Mouse (Mus musculus): ENCODE data around the gene Limch1. TPM values are rescaled to one million over a fixed set of nuclear protein-coding genes. Genes with fewer than 3 reads are reported as not detected.

The Limch1 gene
- polyA plus RNA-seq, 1 experiment from 2014 or later = 12.7 TPM

- no peaks in the 10 kb centered on the region for H3K27me3 ChIP-seq (ENCODE audit: control insufficient read depth, insufficient read depth, low read length)
- H3K36me3 ChIP-seq (ENCODE audit: control insufficient read depth, insufficient read depth, low read length) = no peaks in the 10 kb centered on the region
- H3K4me1 ChIP-seq (ENCODE audit: control insufficient read depth, insufficient read depth, low read length) = no peaks in the 10 kb centered on the region
- no peak overlapping the region for H3K4me3 ChIP-seq (ENCODE audit: low read depth, low read length)
- no peak overlapping the region for H3K4me2 ChIP-seq (replicated peaks; ENCODE audit: low read depth, low read length)
- WGBS = 27% methylated on average over 6 of the region's 6 CpGs
- no peak for ATAC-seq (ENCODE audit: insufficient number of reproducible peaks, insufficient read depth, low FRiP score, low read depth)
- H3K9me3 ChIP-seq (ENCODE audit: control insufficient read depth, low read depth, low read length) = no peaks in the 10 kb centered on the region
- no peak overlapping the region for H3K27ac ChIP-seq (ENCODE audit: low read length)
- no peak overlapping the region for H3K9ac ChIP-seq (replicated peaks; ENCODE audit: low read depth, low read length)
These were observed 89.1 kb downstream of the Limch1 start for GRCm38 (mm10) chr5:66834756-66835155.

GRCm38 (mm10) chr5:66836892-66837291 lies 91.3 kb downstream of the Limch1 start:
- ATAC-seq (ENCODE audit: insufficient number of reproducible peaks, insufficient read depth, low FRiP score, low read depth) = no peak

GRCm38 (mm10) chr5:66841971-66842370 lies 96.3 kb downstream of the Limch1 start:
- no peaks in the 10 kb centered on the region for H3K9me3 ChIP-seq (ENCODE audit: control insufficient read depth, low read depth, low read length)
- H3K27me3 ChIP-seq (ENCODE audit: control insufficient read depth, insufficient read depth, low read length) = no peaks in the 10 kb centered on the region
- H3K9ac ChIP-seq (replicated peaks; ENCODE audit: low read depth, low read length) = no peak overlapping the region
- ATAC-seq (ENCODE audit: insufficient number of reproducible peaks, insufficient read depth, low FRiP score, low read depth) = no peak
- H3K36me3 ChIP-seq (ENCODE audit: control insufficient read depth, insufficient read depth, low read length) = no peaks in the 10 kb centered on the region
- no peak overlapping the region for H3K4me2 ChIP-seq (replicated peaks; ENCODE audit: low read depth, low read length)
- H3K4me3 ChIP-seq (ENCODE audit: low read depth, low read length) = no peak overlapping the region
- no peaks in the 10 kb centered on the region for H3K4me1 ChIP-seq (ENCODE audit: control insufficient read depth, insufficient read depth, low read length)
- H3K27ac ChIP-seq (ENCODE audit: low read length) = no peak overlapping the region
- WGBS = 93% methylated on average over 2 of the region's 2 CpGs

More at GRCm38 (mm10) chr5:66836892-66837291, 91.3 kb downstream of the Limch1 start:
- Histone ChIP-seq H3K27ac (ENCODE audit: low read length) (no peak overlapping the region), H3K9ac (replicated peaks; ENCODE audit: low read depth, low read length) (no peak overlapping the region), H3K27me3 (ENCODE audit: control insufficient read depth, insufficient read depth, low read length) (no peaks in the 10 kb centered on the region), H3K9me3 (ENCODE audit: control insufficient read depth, low read depth, low read length) (no peaks in the 10 kb centered on the region), H3K4me3 (ENCODE audit: low read depth, low read length) (no peak overlapping the region), H3K4me2 (replicated peaks; ENCODE audit: low read depth, low read length) (no peak overlapping the region), H3K36me3 (ENCODE audit: control insufficient read depth, insufficient read depth, low read length) (no peaks in the 10 kb centered on the region), H3K4me1 (ENCODE audit: control insufficient read depth, insufficient read depth, low read length) (no peaks in the 10 kb centered on the region)
- WGBS = 87% methylated on average over 4 of the region's 4 CpGs

GRCm38 (mm10) chr5:66842776-66843175 lies 97.1 kb downstream of the Limch1 start:
- WGBS = 93% methylated on average over 5 of the region's 5 CpGs
- ATAC-seq (ENCODE audit: insufficient number of reproducible peaks, insufficient read depth, low FRiP score, low read depth) = no peak
- Histone ChIP-seq H3K27ac (ENCODE audit: low read length) (no peak overlapping the region), H3K4me3 (ENCODE audit: low read depth, low read length) (no peak overlapping the region), H3K4me1 (ENCODE audit: control insufficient read depth, insufficient read depth, low read length) (no peaks in the 10 kb centered on the region), H3K9ac (replicated peaks; ENCODE audit: low read depth, low read length) (no peak overlapping the region), H3K9me3 (ENCODE audit: control insufficient read depth, low read depth, low read length) (no peaks in the 10 kb centered on the region), H3K27me3 (ENCODE audit: control insufficient read depth, insufficient read depth, low read length) (no peaks in the 10 kb centered on the region), H3K36me3 (ENCODE audit: control insufficient read depth, insufficient read depth, low read length) (no peaks in the 10 kb centered on the region), H3K4me2 (replicated peaks; ENCODE audit: low read depth, low read length) (no peak overlapping the region)

- no peak for ATAC-seq (ENCODE audit: insufficient number of reproducible peaks, insufficient read depth, low FRiP score, low read depth)
- WGBS = 69% methylated on average over 7 of the region's 7 CpGs
- H3K36me3 ChIP-seq (ENCODE audit: control insufficient read depth, insufficient read depth, low read length) = no peaks in the 10 kb centered on the region
- H3K4me1 ChIP-seq (ENCODE audit: control insufficient read depth, insufficient read depth, low read length) = no peaks in the 10 kb centered on the region
- H3K4me2 ChIP-seq (replicated peaks; ENCODE audit: low read depth, low read length) = no peak overlapping the region
- no peaks in the 10 kb centered on the region for H3K27me3 ChIP-seq (ENCODE audit: control insufficient read depth, insufficient read depth, low read length)
- H3K27ac ChIP-seq (ENCODE audit: low read length) = no peak overlapping the region
- H3K4me3 ChIP-seq (ENCODE audit: low read depth, low read length) = no peak overlapping the region
- no peaks in the 10 kb centered on the region for H3K9me3 ChIP-seq (ENCODE audit: control insufficient read depth, low read depth, low read length)
- H3K9ac ChIP-seq (replicated peaks; ENCODE audit: low read depth, low read length) = no peak overlapping the region
These were observed 102.5 kb downstream of the Limch1 start for GRCm38 (mm10) chr5:66848136-66848535.

GRCm38 (mm10) chr5:66849148-66849547 lies 103.5 kb downstream of the Limch1 start:
- no peak overlapping the region for H3K9ac ChIP-seq (replicated peaks; ENCODE audit: low read depth, low read length)
- no peaks in the 10 kb centered on the region for H3K27me3 ChIP-seq (ENCODE audit: control insufficient read depth, insufficient read depth, low read length)
- no peaks in the 10 kb centered on the region for H3K9me3 ChIP-seq (ENCODE audit: control insufficient read depth, low read depth, low read length)
- H3K36me3 ChIP-seq (ENCODE audit: control insufficient read depth, insufficient read depth, low read length) = no peaks in the 10 kb centered on the region
- 58% methylated on average over 4 of the region's 4 CpGs for WGBS
- H3K4me2 ChIP-seq (replicated peaks; ENCODE audit: low read depth, low read length) = no peak overlapping the region
- ATAC-seq (ENCODE audit: insufficient number of reproducible peaks, insufficient read depth, low FRiP score, low read depth) = no peak
- H3K4me1 ChIP-seq (ENCODE audit: control insufficient read depth, insufficient read depth, low read length) = no peaks in the 10 kb centered on the region
- H3K4me3 ChIP-seq (ENCODE audit: low read depth, low read length) = no peak overlapping the region
- H3K27ac ChIP-seq (ENCODE audit: low read length) = no peak overlapping the region

GRCm38 (mm10) chr5:66850721-66851251 lies 105.2 kb downstream of the Limch1 start:
- Histone ChIP-seq H3K27me3 (ENCODE audit: control insufficient read depth, insufficient read depth, low read length) (no peaks in the 10 kb centered on the region), H3K36me3 (ENCODE audit: control insufficient read depth, insufficient read depth, low read length) (no peaks in the 10 kb centered on the region), H3K4me3 (ENCODE audit: low read depth, low read length) (no peak overlapping the region), H3K27ac (ENCODE audit: low read length) (no peak overlapping the region), H3K4me1 (ENCODE audit: control insufficient read depth, insufficient read depth, low read length) (no peaks in the 10 kb centered on the region), H3K4me2 (replicated peaks; ENCODE audit: low read depth, low read length) (no peak overlapping the region), H3K9me3 (ENCODE audit: control insufficient read depth, low read depth, low read length) (no peaks in the 10 kb centered on the region), H3K9ac (replicated peaks; ENCODE audit: low read depth, low read length) (no peak overlapping the region)
- ATAC-seq (ENCODE audit: insufficient number of reproducible peaks, insufficient read depth, low FRiP score, low read depth) = no peak
- 77% methylated on average over 11 of the region's 11 CpGs for WGBS

- H3K4me1 ChIP-seq (ENCODE audit: control insufficient read depth, insufficient read depth, low read length) = no peaks in the 10 kb centered on the region
- no peak overlapping the region for H3K4me2 ChIP-seq (replicated peaks; ENCODE audit: low read depth, low read length)
- no peak overlapping the region for H3K27ac ChIP-seq (ENCODE audit: low read length)
- H3K9me3 ChIP-seq (ENCODE audit: control insufficient read depth, low read depth, low read length) = no peaks in the 10 kb centered on the region
- no peak overlapping the region for H3K9ac ChIP-seq (replicated peaks; ENCODE audit: low read depth, low read length)
- 78% methylated on average over 5 of the region's 5 CpGs for WGBS
- H3K27me3 ChIP-seq (ENCODE audit: control insufficient read depth, insufficient read depth, low read length) = no peaks in the 10 kb centered on the region
- H3K36me3 ChIP-seq (ENCODE audit: control insufficient read depth, insufficient read depth, low read length) = no peaks in the 10 kb centered on the region
- ATAC-seq (ENCODE audit: insufficient number of reproducible peaks, insufficient read depth, low FRiP score, low read depth) = no peak
- no peak overlapping the region for H3K4me3 ChIP-seq (ENCODE audit: low read depth, low read length)
These were observed 106.1 kb downstream of the Limch1 start for GRCm38 (mm10) chr5:66851708-66852107.

- no peak overlapping the region for H3K4me3 ChIP-seq (ENCODE audit: low read depth, low read length)
- no peak overlapping the region for H3K27ac ChIP-seq (ENCODE audit: low read length)
- no peaks in the 10 kb centered on the region for H3K36me3 ChIP-seq (ENCODE audit: control insufficient read depth, insufficient read depth, low read length)
- no peaks in the 10 kb centered on the region for H3K9me3 ChIP-seq (ENCODE audit: control insufficient read depth, low read depth, low read length)
- WGBS = 92% methylated on average over 5 of the region's 5 CpGs
- no peaks in the 10 kb centered on the region for H3K4me1 ChIP-seq (ENCODE audit: control insufficient read depth, insufficient read depth, low read length)
- ATAC-seq (ENCODE audit: insufficient number of reproducible peaks, insufficient read depth, low FRiP score, low read depth) = no peak
- no peaks in the 10 kb centered on the region for H3K27me3 ChIP-seq (ENCODE audit: control insufficient read depth, insufficient read depth, low read length)
- H3K9ac ChIP-seq (replicated peaks; ENCODE audit: low read depth, low read length) = no peak overlapping the region
- no peak overlapping the region for H3K4me2 ChIP-seq (replicated peaks; ENCODE audit: low read depth, low read length)
These were observed 108.6 kb downstream of the Limch1 start for GRCm38 (mm10) chr5:66854263-66854662.

Data from stomach, embryonic 14.5 days (tissue).